Mouse (Mus musculus) heart, adult 2 months (tissue): ENCODE results near the gene Mrpl14. TPM values are rescaled to one million over a fixed set of nuclear protein-coding genes. Genes with fewer than 3 reads are reported as not detected.

Source experiments
- DNase-seq, 2 experiments: peaks; one replicate each; pipeline ENCODE4 v3.0.0; 2021
- H3K27ac ChIP-seq: fragments of 200-600 bp; 2 replicates; pipeline ENCODE4 v1.8.1; 2022
- H3K27me3 ChIP-seq: fragments of 200-500 bp; 2 replicates; pipeline ENCODE4 v1.6.1; 2012; ENCODE audit warnings: mild to moderate bottlenecking, low read length, inconsistent platforms, mixed read lengths; ENCODE audit not compliant: control insufficient read depth, insufficient read depth
- H3K36me3 ChIP-seq: fragments of 200-500 bp; 2 replicates; pipeline ENCODE4 v1.6.1; 2012; ENCODE audit warnings: low read length, inconsistent platforms; ENCODE audit not compliant: control insufficient read depth, insufficient read depth
- H3K4me1 ChIP-seq: fragments of 200-500 bp; 2 replicates; pipeline ENCODE4 v1.6.1; 2011; ENCODE audit warnings: low read length; ENCODE audit not compliant: control insufficient read depth, insufficient read depth
- H3K4me3 ChIP-seq: fragments of 200-600 bp; 2 replicates; pipeline ENCODE4 v1.8.1; 2022
- H3K79me2 ChIP-seq: fragments of 200-500 bp; replicated peaks from 2 replicates; pipeline ENCODE4 v1.6.1; 2012; ENCODE audit warnings: mild to moderate bottlenecking, inconsistent platforms, low read length, moderate library complexity, mixed read lengths; ENCODE audit not compliant: control insufficient read depth, insufficient read depth
- H3K9ac ChIP-seq: fragments of 200-500 bp; 2 replicates; pipeline ENCODE4 v1.6.1; 2012; ENCODE audit warnings: low read depth, mild to moderate bottlenecking, control low read depth, inconsistent platforms, low read length, mixed read lengths
- CTCF ChIP-seq: fragments of 200-600 bp; IDR thresholded peaks from 2 replicates; pipeline ENCODE4 v1.8.1; 2022; ENCODE audit warnings: antibody characterized with exemption, mild to moderate bottlenecking, moderate library complexity
- EP300 ChIP-seq: fragments of 200-500 bp; IDR thresholded peaks from 2 replicates; pipeline ENCODE4 v1.6.1; 2011; ENCODE audit warnings: low read depth, low read length, control low read depth; ENCODE audit not compliant: insufficient read depth
- POLR2A ChIP-seq: fragments of 200-500 bp; IDR thresholded peaks from 2 replicates; pipeline ENCODE4 v1.6.1; 2011; ENCODE audit warnings: mild to moderate bottlenecking, low read depth, low read length, control low read depth; ENCODE audit not compliant: insufficient read depth
- WGBS: fragments of 180-500 bp; shearing (Covaris S2); methylation state at CpG from one replicate; pipeline ENCODE4 v1.1.7; 2018; 5-methylcytosine and 5-hydroxymethylcytosine counted together
- intact Hi-C: fragments of 180-260 bp; cut with DNase I; formaldehyde crosslinking; loops from one replicate; pipeline ENCODE4 v1.15.1; 2025
- polyA plus RNA-seq: library from polyadenylated mRNA; depleted of rRNA; stranded (reverse); fragments of >200 nt; gene quantifications from 2 replicates; pipeline ENCODE4 v1.2.3, GENCODE M21; 2012
- total RNA-seq, 2 experiments: library from RNA; stranded (reverse); gene quantifications; 2 replicates each; pipeline ENCODE4 v1.2.3; 2021

Mrpl14 gene
- total and polyA plus RNA-seq, 3 experiments = 149 to 170 (median 161) TPM

- no peak overlapping the region for H3K27ac ChIP-seq
- WGBS = 90% methylated on average over 10 of the region's 10 CpGs
- intact Hi-C loops = no loop called here
- no peak overlapping the region for H3K4me3 ChIP-seq
- no peak for DNase-seq
- no peaks in the 10 kb centered on the region for H3K79me2 ChIP-seq
- H3K4me1 ChIP-seq = 0 out of 2 replicates have a peak, but pooled peaks cover 1% of the 10 kb centered on the region
- H3K27me3 ChIP-seq = no peaks in the 10 kb centered on the region
- TF ChIP-seq EP300 = no peak
- no peak for TF ChIP-seq CTCF
- no peak for TF ChIP-seq POLR2A
- H3K36me3 ChIP-seq = no peaks in the 10 kb centered on the region
- no peak overlapping the region for H3K9ac ChIP-seq
Measured at GRCm38 (mm10) chr17:45667986-45668385, 18.1 kb upstream of the Mrpl14 start.

- H3K36me3 ChIP-seq = no peaks in the 10 kb centered on the region
- no peaks in the 10 kb centered on the region for H3K27me3 ChIP-seq
- no peak overlapping the region for H3K9ac ChIP-seq
- TF ChIP-seq CTCF = peak; percentile 57
- no peak for TF ChIP-seq EP300
- no peak for TF ChIP-seq POLR2A
- WGBS = 84% methylated on average over 1 of the region's 1 CpGs
- no peak overlapping the region for H3K4me3 ChIP-seq
- intact Hi-C loops = no loop called here
- DNase-seq = no peak
- no peak overlapping the region for H3K27ac ChIP-seq
- H3K79me2 ChIP-seq = no peaks in the 10 kb centered on the region
- no peaks in the 10 kb centered on the region for H3K4me1 ChIP-seq
Measured at GRCm38 (mm10) chr17:45671821-45672220, 14.3 kb upstream of the Mrpl14 start.

GRCm38 (mm10) chr17:45672598-45672997 lies 13.5 kb upstream of the Mrpl14 start:
- intact Hi-C loops = no loop called here
- DNase-seq = no peak
- no peak for TF ChIP-seq CTCF
- TF ChIP-seq EP300 = no peak
- no peak for TF ChIP-seq POLR2A
- no peaks in the 10 kb centered on the region for H3K4me1 ChIP-seq
- H3K79me2 ChIP-seq = no peaks in the 10 kb centered on the region
- no peaks in the 10 kb centered on the region for H3K27me3 ChIP-seq
- no peak overlapping the region for H3K4me3 ChIP-seq
- 75% methylated on average over 2 of the region's 2 CpGs for WGBS
- no peak overlapping the region for H3K27ac ChIP-seq
- H3K9ac ChIP-seq = no peak overlapping the region
- no peaks in the 10 kb centered on the region for H3K36me3 ChIP-seq

GRCm38 (mm10) chr17:45678106-45678505 lies 8.0 kb upstream of the Mrpl14 start:
- Histone ChIP-seq H3K27ac (no peak overlapping the region), H3K9ac (no peak overlapping the region), H3K36me3 (no peaks in the 10 kb centered on the region), H3K79me2 (peaks cover 3% of the 10 kb centered on the region; the same call in 1 of the 2 replicates), H3K27me3 (no peaks in the 10 kb centered on the region), H3K4me3 (no peak overlapping the region), H3K4me1 (peaks cover 2% of the 10 kb centered on the region)
- DNase-seq = peak; percentile 37 to 79
- TF ChIP-seq CTCF (peak; percentile 83), POLR2A (no peak)
- intact Hi-C loops = loop anchor here (1.0 kb wide), 1 partner anchor 40 kb away; no protein-coding TSS in a partner anchor
- WGBS = 35% methylated on average over 7 of the region's 7 CpGs

- peak overlapping the region; percentile 60 for H3K27ac ChIP-seq
- TF ChIP-seq CTCF (no peak), POLR2A (peak; percentile 55; the same call in 1 of the 2 replicates)
- peaks cover 3% of the 10 kb centered on the region; the same call in 1 of the 2 replicates for H3K79me2 ChIP-seq
- H3K9ac ChIP-seq = peak overlapping the region; percentile 5; the same call in 1 of the 2 replicates
- peak; percentile 58 to 60 for DNase-seq
- intact Hi-C loops = loop anchor here (5.0 kb wide), 1 partner anchor 352 kb away; the partner anchor contains the start of gene Vegfa
- WGBS = 48% methylated on average over 8 of the region's 8 CpGs
- no peaks in the 10 kb centered on the region for H3K27me3 ChIP-seq
- no peaks in the 10 kb centered on the region for H3K36me3 ChIP-seq
- peaks cover 2% of the 10 kb centered on the region for H3K4me1 ChIP-seq
- H3K4me3 ChIP-seq = no peak overlapping the region
Measured at GRCm38 (mm10) chr17:45680391-45680980, 5.6 kb upstream of the Mrpl14 start.

- Histone ChIP-seq H3K79me2 (peaks cover 5% of the 10 kb centered on the region; the same call in 1 of the 2 replicates), H3K27ac (no peak overlapping the region), H3K4me1 (peaks cover 2% of the 10 kb centered on the region), H3K9ac (no peak overlapping the region), H3K4me3 (no peak overlapping the region), H3K27me3 (no peaks in the 10 kb centered on the region; the same call in 1 of the 2 replicates), H3K36me3 (no peaks in the 10 kb centered on the region)
- intact Hi-C loops = loop anchor here (5.0 kb wide), 1 partner anchor 351 kb away; the partner anchor contains the start of gene Vegfa
- TF ChIP-seq CTCF (peak; percentile 64), POLR2A (no peak)
- no peak for DNase-seq
- 100% methylated on average over 1 of the region's 1 CpGs for WGBS
Measured at GRCm38 (mm10) chr17:45681588-45681987, 4.5 kb upstream of the Mrpl14 start.
